Mouse (Mus musculus) heart, embryonic 14.5 days (tissue): ENCODE measurements at regions not wholly inside any gene's neighbourhood (a gene's known extent, or its start where the extent isn't known, plus 50 kb on each side); places are given as distances from the start of the nearest gene placed in this dataset.

Experiments
- ATAC-seq: fragments of 200-750 bp; cut with Nextera tagmentation; 2 replicates; pipeline ENCODE4 v1.8.0; 2017; ENCODE audit warnings: low read depth, moderate TSS enrichment; ENCODE audit not compliant: insufficient number of reproducible peaks, insufficient read depth, low FRiP score
- H3K27ac ChIP-seq, 2 experiments: fragments of 200-500 bp in 1 of 2; fragments of 300-500 bp in 1 of 2; sonication (generic) in 1 of 2; replicated peaks in 1 of 2; 2 replicates each; pipeline ENCODE4 v1.5.1; 2012 to 2014; ENCODE audit warnings: low read depth in 2 of 2, low read length in 2 of 2, control low read depth in 1 of 2, mild to moderate bottlenecking in 1 of 2, mixed read lengths in 1 of 2; ENCODE audit not compliant: control insufficient read depth in 1 of 2, insufficient read depth in 1 of 2
- H3K27me3 ChIP-seq: fragments of 300-500 bp; sonication (generic); 2 replicates; pipeline ENCODE4 v1.6.1; 2014; ENCODE audit warnings: mild to moderate bottlenecking, low read length, control low read depth; ENCODE audit not compliant: control insufficient read depth, insufficient read depth
- H3K36me3 ChIP-seq: fragments of 300-500 bp; sonication (generic); 2 replicates; pipeline ENCODE4 v1.6.1; 2014; ENCODE audit warnings: mild to moderate bottlenecking, control low read depth, low read length, mixed read lengths; ENCODE audit not compliant: control insufficient read depth, insufficient read depth
- H3K4me1 ChIP-seq, 2 experiments: fragments of 200-500 bp in 1 of 2; fragments of 300-500 bp in 1 of 2; sonication (generic) in 1 of 2; 2 replicates each; pipeline ENCODE4 v1.6.1; 2012 to 2014; ENCODE audit warnings: low read length in 2 of 2, control low read depth in 1 of 2, mixed read lengths in 1 of 2; ENCODE audit not compliant: control insufficient read depth in 2 of 2, insufficient read depth in 2 of 2
- H3K4me2 ChIP-seq: fragments of 300-500 bp; sonication (generic); 2 replicates; pipeline ENCODE4 v1.6.1; 2014; ENCODE audit warnings: mild to moderate bottlenecking, low read length
- H3K4me3 ChIP-seq, 2 experiments: fragments of 200-500 bp in 1 of 2; fragments of 300-500 bp in 1 of 2; sonication (generic) in 1 of 2; 2 replicates each; pipeline ENCODE4 v1.5.1; 2012 to 2014; ENCODE audit warnings: low read length in 2 of 2, mild to moderate bottlenecking in 2 of 2, control low read depth in 1 of 2, low read depth in 1 of 2, moderate library complexity in 1 of 2; ENCODE audit not compliant: control insufficient read depth in 1 of 2, insufficient read depth in 1 of 2
- H3K9ac ChIP-seq: fragments of 300-500 bp; sonication (generic); 2 replicates; pipeline ENCODE4 v1.6.1; 2014; ENCODE audit warnings: mild to moderate bottlenecking, low read length
- H3K9me3 ChIP-seq: fragments of 300-500 bp; sonication (generic); 2 replicates; pipeline ENCODE4 v1.6.1; 2016; ENCODE audit warnings: low read length, control low read depth; ENCODE audit not compliant: control insufficient read depth
- WGBS: fragments of 180-500 bp; shearing (Covaris S2); extraction: QIAGEN DNeasy Blood & Tissue Kit; methylation state at CpG from one replicate; pipeline ENCODE4 v1.1.7; 2014; 5-methylcytosine and 5-hydroxymethylcytosine counted together

- 16% methylated on average over 5 of the region's 5 CpGs for WGBS
- no peaks in the 10 kb centered on the region for H3K36me3 ChIP-seq
- H3K4me1 ChIP-seq: peaks cover 9 to 16% of the 10 kb centered on the region in 2 experiments
- H3K4me2 ChIP-seq: no peak overlapping the region
- ATAC-seq: no peak
- H3K9me3 ChIP-seq: no peaks in the 10 kb centered on the region
- H3K27ac ChIP-seq: no peak overlapping the region
- no peaks in the 10 kb centered on the region for H3K27me3 ChIP-seq
- H3K9ac ChIP-seq: 0 out of 2 replicates have a peak overlapping the region, but pooled peaks have one; percentile 25
- H3K4me3 ChIP-seq: no peak overlapping the region
Measured at GRCm38 (mm10) chr6:127358805-127359204, 87.8 kb upstream of the Parp11 start.

GRCm38 (mm10) chr6:127359391-127359874 is 87.2 kb upstream of the Parp11 start:
- no peak overlapping the region for H3K27ac ChIP-seq

GRCm38 (mm10) chr6:127362166-127362565 is 84.5 kb upstream of the Parp11 start:
- no peaks in the 10 kb centered on the region for H3K36me3 ChIP-seq
- H3K9ac ChIP-seq: no peak overlapping the region
- no peak overlapping the region for H3K4me2 ChIP-seq
- H3K9me3 ChIP-seq: no peaks in the 10 kb centered on the region
- no peak overlapping the region for H3K27ac ChIP-seq
- peaks cover 13 to 19% of the 10 kb centered on the region in 2 experiments for H3K4me1 ChIP-seq
- no peaks in the 10 kb centered on the region for H3K27me3 ChIP-seq
- H3K4me3 ChIP-seq: no peak overlapping the region
- WGBS: 73% methylated on average over 5 of the region's 5 CpGs
- no peak for ATAC-seq

More at GRCm38 (mm10) chr6:127359391-127359874, 87.2 kb upstream of the Parp11 start:
- Histone ChIP-seq H3K4me1 (peaks cover 9 to 19% of the 10 kb centered on the region in 2 experiments), H3K27me3 (no peaks in the 10 kb centered on the region), H3K4me3 (no peak overlapping the region), H3K9me3 (no peaks in the 10 kb centered on the region), H3K4me2 (no peak overlapping the region), H3K9ac (no peak overlapping the region), H3K36me3 (no peaks in the 10 kb centered on the region)
- peak; percentile 44; the same call in 1 of the 2 replicates for ATAC-seq
- whole genome bisulfite sequencing: 29% methylated on average over 9 of the region's 9 CpGs

- ATAC-seq: no peak
- 19% methylated on average over 8 of the region's 8 CpGs for WGBS
- Histone ChIP-seq H3K36me3 (no peaks in the 10 kb centered on the region), H3K27ac (no peak overlapping the region), H3K9ac (0 out of 2 replicates have a peak overlapping the region, but pooled peaks have one; percentile 12), H3K4me2 (no peak overlapping the region), H3K9me3 (no peaks in the 10 kb centered on the region), H3K4me1 (peaks cover 13 to 19% of the 10 kb centered on the region in 2 experiments), H3K27me3 (no peaks in the 10 kb centered on the region), H3K4me3 (no peak overlapping the region)
Measured at GRCm38 (mm10) chr6:127362966-127363752, 83.5 kb upstream of the Parp11 start.

DNA sequence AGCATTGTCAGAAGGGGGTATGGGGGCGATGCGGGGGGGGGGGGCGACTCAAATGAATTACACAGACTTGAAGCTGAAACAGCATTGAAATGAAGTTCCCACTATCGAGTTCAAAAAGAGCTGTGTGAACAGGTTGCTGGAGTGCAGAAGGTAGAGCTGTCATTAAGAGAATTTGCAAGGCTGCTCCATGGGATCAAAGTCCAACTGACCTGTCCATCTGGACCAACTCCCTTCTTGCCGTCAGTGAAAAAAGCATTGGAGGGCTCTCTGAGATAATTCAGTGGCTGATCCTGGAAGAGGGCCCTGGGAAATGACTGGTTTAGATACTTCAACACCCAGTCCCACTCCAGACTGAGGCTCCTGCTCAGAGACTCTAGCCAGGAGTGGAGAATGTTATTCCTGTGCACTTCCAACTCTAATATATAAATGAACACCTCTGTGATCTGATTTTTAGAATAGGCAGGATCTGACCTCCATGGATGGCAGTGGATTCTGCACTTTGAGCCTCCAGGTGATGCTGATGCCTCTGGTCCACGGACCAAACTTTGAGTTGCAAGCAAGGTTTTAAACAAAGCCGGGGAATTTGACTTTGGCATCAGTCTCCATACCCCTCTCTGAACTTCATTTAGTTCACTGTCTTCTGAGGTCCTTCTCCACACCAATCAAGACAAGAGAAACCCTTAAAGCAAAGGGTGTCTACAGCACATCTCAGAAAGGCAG is 82.6 kb upstream of the Parp11 start:
- no peaks in the 10 kb centered on the region for H3K36me3 ChIP-seq
- H3K9ac ChIP-seq: no peak overlapping the region; the same call in 1 of the 2 replicates
- no peaks in the 10 kb centered on the region for H3K9me3 ChIP-seq
- ATAC-seq: no peak
- no peak overlapping the region for H3K4me3 ChIP-seq
- H3K27ac ChIP-seq: no peak overlapping the region
- peaks cover 10 to 15% of the 10 kb centered on the region in 2 experiments for H3K4me1 ChIP-seq
- WGBS: 44% methylated on average over 7 of the region's 7 CpGs
- H3K4me2 ChIP-seq: no peak overlapping the region
- H3K27me3 ChIP-seq: no peaks in the 10 kb centered on the region

DNA sequence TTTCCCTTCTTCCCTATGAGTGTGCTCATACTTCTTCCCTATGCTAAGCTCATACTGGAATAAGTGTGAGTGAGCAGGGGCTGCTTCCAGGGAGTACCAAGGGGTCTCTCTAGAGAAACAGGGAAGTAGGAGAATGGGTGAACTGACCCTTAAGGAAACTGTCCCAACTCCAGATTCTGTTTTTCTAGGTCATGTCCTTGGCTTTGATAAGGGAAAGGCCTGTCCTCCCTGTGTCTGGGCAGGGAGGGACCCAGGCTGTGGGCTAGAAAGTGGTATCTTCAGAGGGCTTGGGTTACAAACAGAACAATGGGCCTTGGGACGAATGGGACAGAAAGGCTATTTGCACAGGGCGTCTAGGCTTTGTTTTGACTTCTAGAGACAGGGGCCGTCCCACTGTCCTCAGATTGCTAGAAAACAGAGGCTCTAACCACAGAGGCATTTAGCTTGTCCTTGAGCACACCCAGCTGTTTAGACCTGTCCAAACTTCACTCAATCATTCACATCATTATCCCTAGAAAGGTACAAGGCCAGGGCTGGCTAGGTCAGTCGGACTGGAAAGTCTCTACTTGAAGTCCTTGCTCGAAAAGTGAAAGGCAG is 82.0 kb upstream of the Parp11 start:
- H3K9ac ChIP-seq: no peak overlapping the region
- H3K9me3 ChIP-seq: no peaks in the 10 kb centered on the region
- H3K4me2 ChIP-seq: no peak overlapping the region
- no peak overlapping the region for H3K27ac ChIP-seq
- ATAC-seq: no peak
- 59% methylated on average over 5 of the region's 5 CpGs for WGBS
- H3K4me3 ChIP-seq: no peak overlapping the region
- H3K36me3 ChIP-seq: no peaks in the 10 kb centered on the region
- peaks cover 9 to 13% of the 10 kb centered on the region in 2 experiments; a peak in 3 of 4 replicates for H3K4me1 ChIP-seq
- H3K27me3 ChIP-seq: no peaks in the 10 kb centered on the region

GRCm38 (mm10) chr6:127365246-127365645 is 81.4 kb upstream of the Parp11 start:
- H3K27me3 ChIP-seq: no peaks in the 10 kb centered on the region
- WGBS: 49% methylated on average over 7 of the region's 7 CpGs
- H3K4me3 ChIP-seq: no peak overlapping the region
- H3K36me3 ChIP-seq: no peaks in the 10 kb centered on the region
- H3K4me1 ChIP-seq: peaks cover 9 to 13% of the 10 kb centered on the region in 2 experiments; a peak in 3 of 4 replicates
- no peak overlapping the region for H3K9ac ChIP-seq
- no peak overlapping the region for H3K4me2 ChIP-seq
- no peak for ATAC-seq
- no peak overlapping the region for H3K27ac ChIP-seq
- no peaks in the 10 kb centered on the region for H3K9me3 ChIP-seq
